11 mouse cellular contexts compared by ENCODE assay signal in the genomic region with DNA sequence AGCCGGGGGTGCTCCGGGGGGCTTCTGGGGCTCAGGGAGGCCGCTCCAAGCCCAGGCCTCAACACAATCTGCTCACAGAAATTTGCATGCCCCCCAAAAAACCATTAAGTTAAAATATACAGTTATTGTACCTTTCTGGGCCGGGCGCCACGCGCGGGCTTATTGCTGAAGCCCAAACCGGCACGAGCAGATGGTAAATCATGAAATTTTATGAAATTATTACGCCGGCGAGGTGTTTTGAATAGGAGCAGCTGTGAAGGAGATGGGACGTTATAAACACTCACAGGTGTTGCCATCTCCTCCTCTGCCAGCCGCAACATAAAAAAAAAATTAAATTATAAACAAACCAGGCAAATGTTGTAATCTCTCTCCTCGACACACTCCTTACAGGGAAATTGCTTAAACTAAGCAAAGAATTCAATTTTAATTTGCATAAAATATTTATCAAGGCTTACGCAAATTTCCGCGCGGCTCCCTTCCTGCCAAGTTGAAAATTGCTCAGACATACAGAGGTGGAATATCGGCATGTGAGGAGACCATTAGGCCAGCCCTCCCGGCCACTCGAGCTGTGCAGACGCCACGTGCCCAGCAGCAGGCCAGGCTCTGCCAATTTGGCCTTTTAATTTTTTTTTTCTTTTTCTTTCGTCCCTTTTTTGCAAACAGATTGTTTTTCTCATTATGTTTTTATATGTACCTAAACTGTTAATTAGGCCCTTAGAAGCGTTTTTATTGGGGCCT.
DNase-seq lines count a peak whose midpoint lies in the region; ATAC-seq and TF ChIP-seq lines count a peak whose summit lies in the region.
"Had no signal": no experiment of that assay in that cellular context is flagged by ENCODE, and none has a peak within 500 bp of the region (broad histone marks: within the 10 kb centered on the region; RNA-seq: fewer than 3 reads in every experiment).

No protein-coding gene starts in this region.

- no peak overlapping the region for H3K27ac ChIP-seq in left cerebral cortex, adult 2 months
- peak overlapping the region; percentile 77 for H3K27ac ChIP-seq in forebrain, embryonic 16.5 days (ENCODE audit: low read length)
- H3K27ac ChIP-seq: heart, embryonic 13.5 days; kidney, postnatal 0 days; macrophage had no signal

- peak; percentile 74 for ATAC-seq in forebrain, embryonic 16.5 days

- H3K36me3 ChIP-seq in forebrain, embryonic 16.5 days (ENCODE audit: control insufficient read depth, insufficient read depth), result no peaks in the 10 kb centered on the region
- H3K36me3 ChIP-seq: heart, embryonic 13.5 days had no signal

- DNase-seq in left cerebral cortex, adult 2 months (ENCODE audit: extremely low spot score in 1 of 2, low spot score in 2 of 2), result peak in 1 of 2 experiments; percentile 29
- DNase-seq in left cerebral cortex, adult 11 months (ENCODE audit: low spot score), result no peak
- peak; percentile 26 to 36 for DNase-seq in layer of hippocampus, postnatal 25 days (ENCODE audit: extremely low spot score in 1 of 2, low spot score in 1 of 2)
- peak; percentile 63 to 69 for DNase-seq in right cerebral cortex, postnatal 10 days (ENCODE audit: low spot score in 2 of 2)
- no peak for DNase-seq in T-cell, adult 2 months (ENCODE audit: low spot score)
- DNase-seq in ovary, postnatal 14 days (ENCODE audit: low spot score), result no peak
- DNase-seq in urinary bladder, adult 18-20 months (ENCODE audit: low spot score in 2 of 2), result no peak

- no peaks in the 10 kb centered on the region for H3K9me3 ChIP-seq in forebrain, embryonic 16.5 days (ENCODE audit: control insufficient read depth, low read length)
- H3K9me3 ChIP-seq: heart, embryonic 13.5 days had no signal

- peaks cover 36% of the 10 kb centered on the region for H3K4me1 ChIP-seq in forebrain, embryonic 16.5 days (replicated peaks; ENCODE audit: control insufficient read depth, insufficient read depth, low read length)
- H3K4me1 ChIP-seq: heart, embryonic 13.5 days had no signal

- TF ChIP-seq CTCF in left cerebral cortex, adult 2 months (IDR thresholded peaks at IDR 0.05), result no peak

- 15% methylated on average over 27 of the region's 27 CpGs for WGBS in forebrain, embryonic 16.5 days

- H3K4me3 ChIP-seq in left cerebral cortex, adult 2 months, result peak overlapping the region; percentile 6; the same call in 1 of the 2 replicates
- H3K4me3 ChIP-seq in forebrain, embryonic 16.5 days (replicated peaks; ENCODE audit: low read length), result 0 out of 2 replicates have a peak overlapping the region, but pooled peaks have one; percentile 10
- H3K4me3 ChIP-seq: heart, embryonic 13.5 days had no signal

- peak overlapping the region; percentile 33; the same call in 1 of the 2 replicates for H3K9ac ChIP-seq in forebrain, embryonic 16.5 days (replicated peaks; ENCODE audit: low read depth, low read length)
- H3K9ac ChIP-seq: heart, embryonic 13.5 days had no signal

- H3K4me2 ChIP-seq in forebrain, embryonic 16.5 days (ENCODE audit: low read length), result peak overlapping the region; percentile 46
- H3K4me2 ChIP-seq: heart, embryonic 13.5 days had no signal

- intact Hi-C loops in left cerebral cortex, adult 2 months (cut with DNase I), result no loop called here

- peaks cover 22% of the 10 kb centered on the region for H3K27me3 ChIP-seq in forebrain, embryonic 16.5 days (replicated peaks; ENCODE audit: control insufficient read depth, insufficient read depth, low read length)

Comparison
In these comparisons a context has a peak if more than half of its experiments do, and no peak if none do; other contexts are left out.
1. DNase-seq: peak in layer of hippocampus, postnatal 25 days (2 of 2) and right cerebral cortex, postnatal 10 days (2 of 2); none in left cerebral cortex, adult 11 months (single experiment), T-cell, adult 2 months (single experiment), ovary, postnatal 14 days (single experiment) and urinary bladder, adult 18-20 months (0 of 2).